Mouse (Mus musculus) hindbrain, embryonic 10.5 days (tissue): Measurements from ENCODE around the gene Esrrg. TPM values are rescaled to one million over a fixed set of nuclear protein-coding genes. Genes with fewer than 3 reads are reported as not detected.

Experiments
- DNase-seq: peaks from one replicate; pipeline ENCODE4 v3.0.0-alpha.2; 2017; ENCODE audit warnings: low spot score
- H3K27ac ChIP-seq: fragments of 300-500 bp; sonication (generic); 2 replicates; pipeline ENCODE4 v1.5.1; 2016; ENCODE audit warnings: mild to moderate bottlenecking, moderate library complexity
- H3K27me3 ChIP-seq: fragments of 300-500 bp; sonication (generic); 2 replicates; pipeline ENCODE4 v1.6.1; 2016; ENCODE audit warnings: mild to moderate bottlenecking; ENCODE audit not compliant: poor library complexity, insufficient read depth, severe bottlenecking
- H3K36me3 ChIP-seq: fragments of 300-500 bp; sonication (generic); 2 replicates; pipeline ENCODE4 v1.6.1; 2016; ENCODE audit warnings: mild to moderate bottlenecking, moderate library complexity
- H3K4me1 ChIP-seq: fragments of 300-500 bp; sonication (generic); replicated peaks from 2 replicates; pipeline ENCODE4 v1.6.1; 2016; ENCODE audit warnings: mild to moderate bottlenecking
- H3K4me3 ChIP-seq: fragments of 300-500 bp; sonication (generic); 2 replicates; pipeline ENCODE4 v1.5.1; 2016; ENCODE audit warnings: mild to moderate bottlenecking, moderate library complexity
- H3K9me3 ChIP-seq: fragments of 300-500 bp; sonication (generic); 2 replicates; pipeline ENCODE4 v1.6.1; 2016; ENCODE audit warnings: mild to moderate bottlenecking, moderate library complexity
- WGBS: fragments of 180-500 bp; shearing (Covaris S2); methylation state at CpG from one replicate; pipeline ENCODE4 v1.1.7; 2016; 5-methylcytosine and 5-hydroxymethylcytosine counted together
- polyA plus RNA-seq: library from polyadenylated mRNA; unstranded; fragments of >200 nt; fragmentation: Nextera tagmentation; extraction: Ambion mirVana; gene quantifications from 2 replicates; pipeline ENCODE4 v1.2.1, GENCODE M21; 2016

Gene Esrrg
- 3.8 and 5.8 TPM in 2 replicates for polyA plus RNA-seq

GRCm38 (mm10) chr1:187608261-187608921 is at the start of gene Esrrg:
Esrrg (plus strand) TSS chr1:187608791.
- 2% methylated on average over 21 of the region's 21 CpGs for WGBS
- Histone ChIP-seq H3K9me3 (no peaks in the 10 kb centered on the region), H3K4me1 (peaks cover 69% of the 10 kb centered on the region), H3K4me3 (peak within 1 kb of the TSS; percentile 62), H3K27ac (peak within 1 kb of the TSS; percentile 81), H3K27me3 (peaks cover 93% of the 10 kb centered on the region), H3K36me3 (no peaks in the 10 kb centered on the region)
- peak; percentile 53 for DNase-seq

- H3K36me3 ChIP-seq: no peaks in the 10 kb centered on the region
- no peak for DNase-seq
- no peak overlapping the region for H3K4me3 ChIP-seq
- no peak overlapping the region for H3K27ac ChIP-seq
- no peaks in the 10 kb centered on the region for H3K27me3 ChIP-seq
- no peaks in the 10 kb centered on the region for H3K4me1 ChIP-seq
- no peaks in the 10 kb centered on the region for H3K9me3 ChIP-seq
These were observed 24.6 kb upstream of the Esrrg start for GRCm38 (mm10) chr1:187583982-187584381.

GRCm38 (mm10) chr1:187586541-187587075 is 22.0 kb upstream of the Esrrg start:
- Histone ChIP-seq H3K9me3 (no peaks in the 10 kb centered on the region), H3K4me3 (no peak overlapping the region), H3K4me1 (no peaks in the 10 kb centered on the region), H3K27me3 (no peaks in the 10 kb centered on the region), H3K36me3 (no peaks in the 10 kb centered on the region), H3K27ac (no peak overlapping the region)
- DNase-seq: no peak
- 91% methylated on average over 8 of the region's 8 CpGs for WGBS

- H3K36me3 ChIP-seq: no peaks in the 10 kb centered on the region
- no peak for DNase-seq
- no peak overlapping the region for H3K27ac ChIP-seq
- H3K27me3 ChIP-seq: peaks cover 65% of the 10 kb centered on the region
- peaks cover 7% of the 10 kb centered on the region; the same call in 1 of the 2 replicates for H3K9me3 ChIP-seq
- peaks cover 43% of the 10 kb centered on the region for H3K4me1 ChIP-seq
- WGBS: 49% methylated on average over 2 of the region's 2 CpGs
- no peak overlapping the region for H3K4me3 ChIP-seq
These were observed 5.6 kb upstream of the Esrrg start for GRCm38 (mm10) chr1:187602942-187603341.

GRCm38 (mm10) chr1:187604063-187604484 is 4.5 kb upstream of the Esrrg start:
- Histone ChIP-seq H3K36me3 (no peaks in the 10 kb centered on the region), H3K4me1 (peaks cover 54% of the 10 kb centered on the region), H3K27ac (no peak overlapping the region), H3K9me3 (peaks cover 7% of the 10 kb centered on the region; the same call in 1 of the 2 replicates), H3K27me3 (peaks cover 77% of the 10 kb centered on the region), H3K4me3 (peak overlapping the region; percentile 23; the same call in 1 of the 2 replicates)
- 2% methylated on average over 11 of the region's 11 CpGs for WGBS
- peak; percentile 19 for DNase-seq

GRCm38 (mm10) chr1:187604691-187605310 is 3.8 kb upstream of the Esrrg start:
- H3K9me3 ChIP-seq: peaks cover 7% of the 10 kb centered on the region; the same call in 1 of the 2 replicates
- peaks cover 62% of the 10 kb centered on the region for H3K4me1 ChIP-seq
- H3K4me3 ChIP-seq: peak overlapping the region; percentile 43
- H3K27ac ChIP-seq: no peak overlapping the region
- WGBS: 3% methylated on average over 24 of the region's 24 CpGs
- peaks cover 84% of the 10 kb centered on the region for H3K27me3 ChIP-seq
- DNase-seq: peak; percentile 45
- no peaks in the 10 kb centered on the region for H3K36me3 ChIP-seq

- no peaks in the 10 kb centered on the region for H3K36me3 ChIP-seq
- H3K9me3 ChIP-seq: peaks cover 7% of the 10 kb centered on the region; the same call in 1 of the 2 replicates
- peaks cover 92% of the 10 kb centered on the region for H3K27me3 ChIP-seq
- no peak overlapping the region for H3K27ac ChIP-seq
- peak overlapping the region; percentile 43 for H3K4me3 ChIP-seq
- H3K4me1 ChIP-seq: peaks cover 69% of the 10 kb centered on the region
- 2% methylated on average over 32 of the region's 32 CpGs for WGBS
- peak; percentile 50 for DNase-seq
These were observed 3.0 kb upstream of the Esrrg start for GRCm38 (mm10) chr1:187605391-187606270.

GRCm38 (mm10) chr1:187606271-187607040 is 2.1 kb upstream of the Esrrg start:
- peaks cover 100% of the 10 kb centered on the region for H3K27me3 ChIP-seq
- H3K4me3 ChIP-seq: no peak overlapping the region; the same call in 1 of the 2 replicates
- H3K27ac ChIP-seq: no peak overlapping the region
- no peaks in the 10 kb centered on the region for H3K36me3 ChIP-seq
- peak; percentile 42 for DNase-seq
- H3K4me1 ChIP-seq: peaks cover 69% of the 10 kb centered on the region
- WGBS: 1% methylated on average over 23 of the region's 23 CpGs
- no peaks in the 10 kb centered on the region for H3K9me3 ChIP-seq

GRCm38 (mm10) chr1:187607065-187608047 is 1.2 kb upstream of the Esrrg start:
- H3K27ac ChIP-seq: no peak overlapping the region
- H3K27me3 ChIP-seq: peaks cover 100% of the 10 kb centered on the region
- peak overlapping the region; percentile 62 for H3K4me3 ChIP-seq
- under 1% methylated on average over 47 of the region's 47 CpGs for WGBS
- DNase-seq: peak; percentile 26
- H3K36me3 ChIP-seq: no peaks in the 10 kb centered on the region
- H3K4me1 ChIP-seq: peaks cover 69% of the 10 kb centered on the region
- H3K9me3 ChIP-seq: no peaks in the 10 kb centered on the region

GRCm38 (mm10) chr1:187609021-187609852 is 646 bp downstream of the Esrrg start:
- Histone ChIP-seq H3K27ac (peak overlapping the region; percentile 81), H3K36me3 (no peaks in the 10 kb centered on the region), H3K9me3 (no peaks in the 10 kb centered on the region), H3K4me3 (peak overlapping the region; percentile 62), H3K4me1 (peaks cover 63% of the 10 kb centered on the region), H3K27me3 (peaks cover 84% of the 10 kb centered on the region)
- WGBS: under 1% methylated on average over 72 of the region's 72 CpGs
- DNase-seq: peak; percentile 75
